In genomic region chr7:80888595-80888994, GRCm38 (mm10) we compare ENCODE assay signal across 8 mouse cellular contexts. TPM values are rescaled to one million over a fixed set of nuclear protein-coding genes. Genes with fewer than 3 reads are reported as not detected.
A peak's percentile ranks its signal among the peaks of the same experiment; 100 is the strongest.
DNase-seq lines count a peak whose midpoint lies in the region; ATAC-seq lines count a peak whose summit lies in the region.

No protein-coding gene starts in this region.

- WGBS in heart, embryonic 14.5 days = 64% methylated on average over 7 of the region's 7 CpGs
- 78% methylated on average over 7 of the region's 7 CpGs for WGBS in embryonic facial prominence, embryonic 10.5 days
- WGBS in limb, embryonic 10.5 days = 80% methylated on average over 7 of the region's 7 CpGs

- H3K36me3 ChIP-seq in heart, embryonic 14.5 days (ENCODE audit: control insufficient read depth, insufficient read depth, low read length) = peaks cover 34% of the 10 kb centered on the region
- peaks cover 52% of the 10 kb centered on the region for H3K36me3 ChIP-seq in embryonic facial prominence, embryonic 10.5 days (replicated peaks)
- H3K36me3 ChIP-seq in limb, embryonic 10.5 days = peaks cover 49% of the 10 kb centered on the region

- H3K27ac ChIP-seq in heart, embryonic 14.5 days (replicated peaks in 1 of 2; ENCODE audit: control insufficient read depth in 1 of 2, insufficient read depth in 1 of 2, low read depth in 2 of 2, low read length in 2 of 2) = peak overlapping the region; percentile 62 to 63
- peak overlapping the region; percentile 71 for H3K27ac ChIP-seq in embryonic facial prominence, embryonic 10.5 days (replicated peaks)
- H3K27ac ChIP-seq in limb, embryonic 10.5 days = peak overlapping the region; percentile 79; the same call in 1 of the 2 replicates

- H3K4me2 ChIP-seq in heart, embryonic 14.5 days (ENCODE audit: low read length) = no peak overlapping the region

- no peak for DNase-seq in heart, adult 8-10 months (ENCODE audit: low spot score)
- DNase-seq in 3T3-L1 (ENCODE audit: low read depth, low spot score) = peak; percentile 20
- no peak for DNase-seq in embryonic facial prominence, embryonic 10.5 days (ENCODE audit: low spot score)
- DNase-seq in limb, embryonic 10.5 days (ENCODE audit: low spot score) = no peak
- no peak for DNase-seq in ovary, adult 18-20 months (ENCODE audit: low spot score)
- DNase-seq in right cerebral cortex, postnatal 36 days (ENCODE audit: low spot score in 2 of 2) = no peak
- DNase-seq in layer of hippocampus, postnatal 10 days (ENCODE audit: low spot score in 2 of 2) = no peak

- no peaks in the 10 kb centered on the region for H3K27me3 ChIP-seq in heart, embryonic 14.5 days (ENCODE audit: control insufficient read depth, insufficient read depth, low read length)
- no peaks in the 10 kb centered on the region for H3K27me3 ChIP-seq in embryonic facial prominence, embryonic 10.5 days (replicated peaks; ENCODE audit: low read depth, poor library complexity, severe bottlenecking)
- no peaks in the 10 kb centered on the region for H3K27me3 ChIP-seq in limb, embryonic 10.5 days (ENCODE audit: low read depth, poor library complexity, severe bottlenecking)

- H3K4me1 ChIP-seq in heart, embryonic 14.5 days (ENCODE audit: control insufficient read depth in 2 of 2, insufficient read depth in 2 of 2, low read length in 2 of 2) = peaks cover 10 to 13% of the 10 kb centered on the region in 2 experiments; a peak in 3 of 4 replicates
- peaks cover 17% of the 10 kb centered on the region for H3K4me1 ChIP-seq in embryonic facial prominence, embryonic 10.5 days
- peaks cover 13% of the 10 kb centered on the region for H3K4me1 ChIP-seq in limb, embryonic 10.5 days

- H3K9me3 ChIP-seq in heart, embryonic 14.5 days (ENCODE audit: control insufficient read depth, low read length) = no peaks in the 10 kb centered on the region
- no peaks in the 10 kb centered on the region for H3K9me3 ChIP-seq in embryonic facial prominence, embryonic 10.5 days
- no peaks in the 10 kb centered on the region for H3K9me3 ChIP-seq in limb, embryonic 10.5 days (replicated peaks)

- H3K4me3 ChIP-seq in heart, embryonic 14.5 days (ENCODE audit: control insufficient read depth in 1 of 2, insufficient read depth in 1 of 2, low read depth in 1 of 2, low read length in 2 of 2) = no peak overlapping the region
- H3K4me3 ChIP-seq in embryonic facial prominence, embryonic 10.5 days = no peak overlapping the region
- no peak overlapping the region for H3K4me3 ChIP-seq in limb, embryonic 10.5 days

- H3K9ac ChIP-seq in heart, embryonic 14.5 days (ENCODE audit: low read length) = no peak overlapping the region

- no peak for ATAC-seq in heart, embryonic 14.5 days (ENCODE audit: insufficient number of reproducible peaks, insufficient read depth, low FRiP score, low read depth)

RNA-seq across cellular contexts. Expression of gene Wdr73, which starts 12.5 kb away (rescaled TPM):
- polyA plus RNA-seq in heart, embryonic 14.5 days (2014; fragmentation: Nextera tagmentation; extraction: Ambion mirVana) = 16.0 and 16.1 TPM in 2 replicates
- total RNA-seq in heart, adult 8-10 months (2022) = 1 to 10 TPM; 4.6 to 7.6 (median 6.3) TPM
- 49.1 and 52.0 TPM in 2 replicates for polyA plus RNA-seq in embryonic facial prominence, embryonic 10.5 days (2016; fragmentation: Nextera tagmentation; extraction: Ambion mirVana)
- 49.5 and 54.5 TPM in 2 replicates for polyA plus RNA-seq in limb, embryonic 10.5 days (2016; fragmentation: Nextera tagmentation; extraction: Ambion mirVana)
- 10 to 100 TPM; 28.4 to 33.4 TPM for total RNA-seq in layer of hippocampus, postnatal 10 days (2021)

RNA-seq across cellular contexts. Expression of gene Nmb, which starts 16.3 kb away (rescaled TPM):
- 4.6 and 5.3 TPM in 2 replicates for polyA plus RNA-seq in heart, embryonic 14.5 days (2014; fragmentation: Nextera tagmentation; extraction: Ambion mirVana)
- total RNA-seq in heart, adult 8-10 months (2022) = 10 to 100 TPM in 1 of 4 experiments, 1 to 10 TPM in 3; 5.1 to 11.7 (median 7.9) TPM
- polyA plus RNA-seq in embryonic facial prominence, embryonic 10.5 days (2016; fragmentation: Nextera tagmentation; extraction: Ambion mirVana) = 7.0 and 7.4 TPM in 2 replicates
- polyA plus RNA-seq in limb, embryonic 10.5 days (2016; fragmentation: Nextera tagmentation; extraction: Ambion mirVana) = 9.1 and 9.2 TPM in 2 replicates
- 10 to 100 TPM in 1 of 2 experiments, 1 to 10 TPM in 1; 9.9 to 12.7 TPM for total RNA-seq in layer of hippocampus, postnatal 10 days (2021)

RNA-seq across cellular contexts. Expression of gene Zscan2, which starts 27.9 kb away (rescaled TPM):
- 1.6 and 1.8 TPM in 2 replicates for polyA plus RNA-seq in heart, embryonic 14.5 days (2014; fragmentation: Nextera tagmentation; extraction: Ambion mirVana)
- total RNA-seq in heart, adult 8-10 months (2022) = 1 to 10 TPM; 4.7 to 8.1 (median 6.2) TPM
- 3.0 and 3.5 TPM in 2 replicates for polyA plus RNA-seq in embryonic facial prominence, embryonic 10.5 days (2016; fragmentation: Nextera tagmentation; extraction: Ambion mirVana)
- 4.0 and 4.3 TPM in 2 replicates for polyA plus RNA-seq in limb, embryonic 10.5 days (2016; fragmentation: Nextera tagmentation; extraction: Ambion mirVana)
- total RNA-seq in layer of hippocampus, postnatal 10 days (2021) = 10 to 100 TPM; 13.5 to 14.4 TPM

RNA-seq across cellular contexts. Expression of gene Sec11a, which starts 59.0 kb away (rescaled TPM):
- 127 and 138 TPM in 2 replicates for polyA plus RNA-seq in heart, embryonic 14.5 days (2014; fragmentation: Nextera tagmentation; extraction: Ambion mirVana)
- total RNA-seq in heart, adult 8-10 months (2022) = 10 to 100 TPM; 35.3 to 41.0 (median 39.2) TPM
- polyA plus RNA-seq in embryonic facial prominence, embryonic 10.5 days (2016; fragmentation: Nextera tagmentation; extraction: Ambion mirVana) = 188 and 190 TPM in 2 replicates
- polyA plus RNA-seq in limb, embryonic 10.5 days (2016; fragmentation: Nextera tagmentation; extraction: Ambion mirVana) = 191 and 201 TPM in 2 replicates
- 10 to 100 TPM; 75.7 to 79.5 TPM for total RNA-seq in layer of hippocampus, postnatal 10 days (2021)
